Mouse (Mus musculus): ENCODE data around the gene Lingo4. TPM values are rescaled to one million over a fixed set of nuclear protein-coding genes. Genes with fewer than 3 reads are reported as not detected.

Lingo4 gene
- polyA plus RNA-seq, 1 experiment from 2014 or later, result 0.67 TPM

- WGBS, result 58% methylated on average over 2 of the region's 2 CpGs
Observed at GRCm38 (mm10) chr3:94369709-94370108, 28.6 kb upstream of the Lingo4 start.

DNA sequence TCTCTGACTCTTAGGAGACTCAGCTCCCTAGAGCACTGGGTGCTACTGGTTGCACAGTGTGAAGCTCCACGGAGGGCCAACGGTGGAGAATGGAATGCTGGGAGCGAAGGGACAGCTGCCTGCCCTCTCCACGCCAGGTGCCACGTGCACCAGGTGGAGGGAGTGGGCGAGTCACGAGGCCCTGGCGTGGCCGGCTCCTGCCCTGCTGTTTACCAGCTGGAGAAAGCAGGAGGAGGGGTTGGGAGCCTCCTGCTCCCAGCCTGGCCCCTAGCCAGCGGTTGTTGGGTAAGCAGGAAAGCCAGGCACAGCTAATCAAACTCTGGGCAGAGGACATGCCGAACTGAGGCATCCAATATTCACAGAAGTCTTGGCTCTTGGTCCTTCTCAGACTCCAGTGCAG is 26.7 kb upstream of the Lingo4 start:
- 6% methylated on average over 11 of the region's 11 CpGs for WGBS
- Histone ChIP-seq H3K27ac (replicated peaks; ENCODE audit: low read depth, low read length) (no peak overlapping the region), H3K36me3 (ENCODE audit: control insufficient read depth, insufficient read depth, low read length) (no peaks in the 10 kb centered on the region), H3K27me3 (ENCODE audit: control insufficient read depth, insufficient read depth, low read length) (peaks cover 3% of the 10 kb centered on the region; the same call in 1 of the 2 replicates), H3K4me2 (ENCODE audit: low read length) (peak overlapping the region; percentile 20), H3K4me1 (ENCODE audit: control insufficient read depth, insufficient read depth, low read length) (peaks cover 9% of the 10 kb centered on the region), H3K4me3 (replicated peaks; ENCODE audit: low read depth, low read length) (no peak overlapping the region), H3K9ac (replicated peaks; ENCODE audit: low read length) (no peak overlapping the region), H3K9me3 (ENCODE audit: control insufficient read depth, low read length) (no peaks in the 10 kb centered on the region)
- ATAC-seq (ENCODE audit: low FRiP score, low TSS enrichment), result peak; percentile 55
- DNase-seq, result peak; percentile 75

More at GRCm38 (mm10) chr3:94369709-94370108, 28.6 kb upstream of the Lingo4 start:
- Histone ChIP-seq H3K4me2 (ENCODE audit: low read length) (no peak overlapping the region), H3K27me3 (ENCODE audit: control insufficient read depth, insufficient read depth, low read length) (peaks cover 10% of the 10 kb centered on the region; the same call in 1 of the 2 replicates), H3K9ac (replicated peaks; ENCODE audit: low read length) (no peak overlapping the region), H3K4me1 (ENCODE audit: control insufficient read depth, insufficient read depth, low read length) (peaks cover 9% of the 10 kb centered on the region), H3K27ac (replicated peaks; ENCODE audit: low read depth, low read length) (no peak overlapping the region), H3K9me3 (ENCODE audit: control insufficient read depth, low read length) (no peaks in the 10 kb centered on the region), H3K36me3 (ENCODE audit: control insufficient read depth, insufficient read depth, low read length) (no peaks in the 10 kb centered on the region), H3K4me3 (replicated peaks; ENCODE audit: low read depth, low read length) (no peak overlapping the region)
- no peak for ATAC-seq (ENCODE audit: low FRiP score, low TSS enrichment)
- no peak for DNase-seq

GRCm38 (mm10) chr3:94372038-94372437 is 26.3 kb upstream of the Lingo4 start:
- H3K9ac ChIP-seq (replicated peaks; ENCODE audit: low read length), result no peak overlapping the region
- DNase-seq, result no peak
- ATAC-seq (ENCODE audit: low FRiP score, low TSS enrichment), result 0 out of 2 replicates have a peak, but pooled peaks have one; percentile 5
- H3K27me3 ChIP-seq (ENCODE audit: control insufficient read depth, insufficient read depth, low read length), result peaks cover 3% of the 10 kb centered on the region; the same call in 1 of the 2 replicates
- peaks cover 9% of the 10 kb centered on the region for H3K4me1 ChIP-seq (ENCODE audit: control insufficient read depth, insufficient read depth, low read length)
- H3K36me3 ChIP-seq (ENCODE audit: control insufficient read depth, insufficient read depth, low read length), result no peaks in the 10 kb centered on the region
- no peak overlapping the region for H3K4me3 ChIP-seq (replicated peaks; ENCODE audit: low read depth, low read length)
- H3K27ac ChIP-seq (replicated peaks; ENCODE audit: low read depth, low read length), result no peak overlapping the region
- H3K9me3 ChIP-seq (ENCODE audit: control insufficient read depth, low read length), result no peaks in the 10 kb centered on the region
- peak overlapping the region; percentile 20 for H3K4me2 ChIP-seq (ENCODE audit: low read length)
- 0% methylated on average over 3 of the region's 3 CpGs for WGBS

- WGBS, result 19% methylated on average over 5 of the region's 5 CpGs
- Histone ChIP-seq H3K4me1 (ENCODE audit: control insufficient read depth, insufficient read depth, low read length) (peaks cover 9% of the 10 kb centered on the region), H3K9me3 (ENCODE audit: control insufficient read depth, low read length) (no peaks in the 10 kb centered on the region), H3K36me3 (ENCODE audit: control insufficient read depth, insufficient read depth, low read length) (no peaks in the 10 kb centered on the region), H3K4me2 (ENCODE audit: low read length) (peak within 1 kb of the TSS; percentile 38), H3K27ac (replicated peaks; ENCODE audit: low read depth, low read length) (no peak within 1 kb of the TSS), H3K4me3 (replicated peaks; ENCODE audit: low read depth, low read length) (no peak within 1 kb of the TSS), H3K9ac (replicated peaks; ENCODE audit: low read length) (no peak within 1 kb of the TSS; the same call in 1 of the 2 replicates), H3K27me3 (ENCODE audit: control insufficient read depth, insufficient read depth, low read length) (peaks cover 3% of the 10 kb centered on the region; the same call in 1 of the 2 replicates)
- DNase-seq (no peak), ATAC-seq (ENCODE audit: low FRiP score, low TSS enrichment) (no peak; the same call in 1 of the 2 replicates)
Observed at GRCm38 (mm10) chr3:94372641-94373040, 25.7 kb upstream of the Lingo4 start, which contains the start of gene Rorc. Gene Rorc, plus strand, starts transcription at chr3:94372794.

DNA sequence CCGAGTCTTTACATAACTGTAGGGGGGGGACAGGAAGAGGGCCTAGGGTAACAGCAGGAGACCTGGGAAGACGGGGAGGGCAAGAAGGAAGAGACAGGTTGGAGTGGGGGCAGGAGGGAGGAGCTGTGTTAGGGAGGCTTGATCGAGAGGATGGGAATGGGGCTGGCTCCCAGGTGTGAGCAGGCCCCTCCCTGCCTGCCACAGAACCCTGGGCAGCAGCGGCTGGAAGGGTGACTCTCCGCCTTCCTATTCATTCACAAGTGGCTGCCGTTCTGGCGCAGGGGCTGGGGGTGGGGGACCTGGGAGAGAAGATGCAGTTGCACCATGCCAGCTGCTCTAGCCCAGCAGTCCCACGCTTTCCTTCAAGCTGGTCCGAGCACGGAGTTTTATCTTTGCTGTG is 25.2 kb upstream of the Lingo4 start:
- DNase-seq (peak; percentile 33), ATAC-seq (ENCODE audit: low FRiP score, low TSS enrichment) (0 out of 2 replicates have a peak, but pooled peaks have one; percentile 19)
- no peak overlapping the region for H3K27ac ChIP-seq (replicated peaks; ENCODE audit: low read depth, low read length)
- peaks cover 3% of the 10 kb centered on the region; the same call in 1 of the 2 replicates for H3K27me3 ChIP-seq (ENCODE audit: control insufficient read depth, insufficient read depth, low read length)
- H3K36me3 ChIP-seq (ENCODE audit: control insufficient read depth, insufficient read depth, low read length), result no peaks in the 10 kb centered on the region
- peak overlapping the region; percentile 38 for H3K4me2 ChIP-seq (ENCODE audit: low read length)
- H3K9ac ChIP-seq (replicated peaks; ENCODE audit: low read length), result no peak overlapping the region; the same call in 1 of the 2 replicates
- peaks cover 9% of the 10 kb centered on the region for H3K4me1 ChIP-seq (ENCODE audit: control insufficient read depth, insufficient read depth, low read length)
- no peaks in the 10 kb centered on the region for H3K9me3 ChIP-seq (ENCODE audit: control insufficient read depth, low read length)
- WGBS, result 4% methylated on average over 10 of the region's 10 CpGs
- H3K4me3 ChIP-seq (replicated peaks; ENCODE audit: low read depth, low read length), result no peak overlapping the region

DNA sequence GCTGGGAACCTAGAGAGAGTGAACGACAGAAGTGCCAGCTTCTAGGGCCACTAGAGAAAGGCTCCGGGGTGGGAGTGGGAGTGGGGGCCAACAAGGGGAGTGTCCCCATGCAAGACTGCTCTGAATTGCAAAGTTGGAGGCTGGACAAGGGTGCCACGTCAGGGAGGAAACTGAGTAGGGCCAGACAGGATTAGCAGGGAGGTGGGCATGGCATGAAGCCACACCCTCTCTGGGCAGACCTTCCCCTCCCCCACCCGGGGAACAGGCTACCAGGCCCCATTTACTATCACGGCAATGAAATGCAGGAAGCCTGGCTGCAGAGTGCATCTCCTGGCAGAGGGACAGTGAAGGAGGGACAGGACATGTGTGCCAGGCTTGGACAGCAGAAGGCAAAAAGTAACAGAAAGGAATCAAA is 24.7 kb upstream of the Lingo4 start:
- H3K4me1 ChIP-seq (ENCODE audit: control insufficient read depth, insufficient read depth, low read length), result peaks cover 9% of the 10 kb centered on the region
- H3K9ac ChIP-seq (replicated peaks; ENCODE audit: low read length), result no peak overlapping the region
- DNase-seq, result peak; percentile 59
- ATAC-seq (ENCODE audit: low FRiP score, low TSS enrichment), result peak; percentile 37; the same call in 1 of the 2 replicates
- no peaks in the 10 kb centered on the region for H3K36me3 ChIP-seq (ENCODE audit: control insufficient read depth, insufficient read depth, low read length)
- no peak overlapping the region for H3K4me3 ChIP-seq (replicated peaks; ENCODE audit: low read depth, low read length)
- H3K4me2 ChIP-seq (ENCODE audit: low read length), result peak overlapping the region; percentile 38
- H3K27me3 ChIP-seq (ENCODE audit: control insufficient read depth, insufficient read depth, low read length), result peaks cover 3% of the 10 kb centered on the region; the same call in 1 of the 2 replicates
- no peak overlapping the region for H3K27ac ChIP-seq (replicated peaks; ENCODE audit: low read depth, low read length)
- no peaks in the 10 kb centered on the region for H3K9me3 ChIP-seq (ENCODE audit: control insufficient read depth, low read length)
- 0% methylated on average over 5 of the region's 5 CpGs for whole genome bisulfite sequencing

GRCm38 (mm10) chr3:94374636-94375035 is 23.7 kb upstream of the Lingo4 start:
- DNase-seq, result no peak
- no peak overlapping the region for H3K27ac ChIP-seq (replicated peaks; ENCODE audit: low read depth, low read length)
- H3K9me3 ChIP-seq (ENCODE audit: control insufficient read depth, low read length), result no peaks in the 10 kb centered on the region
- no peak overlapping the region for H3K4me3 ChIP-seq (replicated peaks; ENCODE audit: low read depth, low read length)
- H3K9ac ChIP-seq (replicated peaks; ENCODE audit: low read length), result no peak overlapping the region
- no peaks in the 10 kb centered on the region for H3K36me3 ChIP-seq (ENCODE audit: control insufficient read depth, insufficient read depth, low read length)
- peaks cover 3% of the 10 kb centered on the region; the same call in 1 of the 2 replicates for H3K27me3 ChIP-seq (ENCODE audit: control insufficient read depth, insufficient read depth, low read length)
- ATAC-seq (ENCODE audit: low FRiP score, low TSS enrichment), result no peak
- peaks cover 9% of the 10 kb centered on the region for H3K4me1 ChIP-seq (ENCODE audit: control insufficient read depth, insufficient read depth, low read length)
- no peak overlapping the region for H3K4me2 ChIP-seq (ENCODE audit: low read length)

DNA sequence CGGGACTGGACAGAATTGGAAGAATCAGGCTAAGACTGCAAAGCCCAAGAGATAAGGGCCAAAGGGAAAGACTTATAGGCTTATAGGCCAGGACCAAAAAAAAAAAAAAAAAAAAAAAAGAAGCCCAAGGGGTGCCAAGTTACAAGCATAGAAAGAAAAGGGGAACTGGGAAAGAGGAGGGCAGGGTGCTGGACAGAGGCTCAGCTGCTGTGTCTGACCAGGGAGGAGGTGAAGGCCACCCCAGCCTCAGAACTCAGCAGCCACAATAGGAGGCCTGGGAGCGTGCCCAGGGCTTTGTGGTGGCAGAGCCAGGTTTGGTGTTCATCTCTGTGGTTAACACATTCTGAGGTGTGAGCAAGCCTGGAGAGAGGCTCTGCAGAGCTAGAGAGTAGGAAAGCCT is 23.2 kb upstream of the Lingo4 start:
- H3K9me3 ChIP-seq (ENCODE audit: control insufficient read depth, low read length), result no peaks in the 10 kb centered on the region
- H3K4me1 ChIP-seq (ENCODE audit: control insufficient read depth, insufficient read depth, low read length), result peaks cover 9% of the 10 kb centered on the region
- WGBS, result 83% methylated on average over 2 of the region's 2 CpGs
- H3K36me3 ChIP-seq (ENCODE audit: control insufficient read depth, insufficient read depth, low read length), result no peaks in the 10 kb centered on the region
- H3K27ac ChIP-seq (replicated peaks; ENCODE audit: low read depth, low read length), result no peak overlapping the region
- peaks cover 3% of the 10 kb centered on the region; the same call in 1 of the 2 replicates for H3K27me3 ChIP-seq (ENCODE audit: control insufficient read depth, insufficient read depth, low read length)
- no peak overlapping the region for H3K9ac ChIP-seq (replicated peaks; ENCODE audit: low read length)
- ATAC-seq (ENCODE audit: low FRiP score, low TSS enrichment) (no peak), DNase-seq (no peak)
- no peak overlapping the region for H3K4me2 ChIP-seq (ENCODE audit: low read length)
- no peak overlapping the region for H3K4me3 ChIP-seq (replicated peaks; ENCODE audit: low read depth, low read length)

DNA sequence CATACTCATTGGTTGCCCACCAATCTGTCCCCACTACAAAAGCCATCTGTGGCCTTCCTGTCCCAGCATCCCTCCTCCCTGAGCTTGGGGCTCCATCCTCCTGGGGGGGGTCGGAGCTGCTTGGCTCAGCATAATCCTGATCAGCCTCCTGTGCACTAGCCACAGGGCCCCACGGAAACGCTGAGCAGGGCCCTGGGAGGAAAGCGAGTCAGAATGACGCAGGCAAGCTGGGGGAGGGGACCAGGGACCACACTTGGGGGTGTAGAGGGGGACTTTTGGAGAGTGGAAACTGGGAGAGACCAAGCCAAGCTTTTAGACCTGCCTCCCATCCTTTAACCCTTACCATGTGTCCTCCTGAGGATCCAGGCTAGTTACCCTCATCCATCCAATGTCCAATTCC is 22.5 kb upstream of the Lingo4 start:
- WGBS, result 47% methylated on average over 5 of the region's 5 CpGs
- Histone ChIP-seq H3K4me1 (ENCODE audit: control insufficient read depth, insufficient read depth, low read length) (peaks cover 9% of the 10 kb centered on the region), H3K9me3 (ENCODE audit: control insufficient read depth, low read length) (no peaks in the 10 kb centered on the region), H3K36me3 (ENCODE audit: control insufficient read depth, insufficient read depth, low read length) (no peaks in the 10 kb centered on the region), H3K27me3 (ENCODE audit: control insufficient read depth, insufficient read depth, low read length) (peaks cover 3% of the 10 kb centered on the region; the same call in 1 of the 2 replicates), H3K4me2 (ENCODE audit: low read length) (no peak overlapping the region), H3K4me3 (replicated peaks; ENCODE audit: low read depth, low read length) (no peak overlapping the region), H3K27ac (replicated peaks; ENCODE audit: low read depth, low read length) (no peak overlapping the region), H3K9ac (replicated peaks; ENCODE audit: low read length) (no peak overlapping the region)
- ATAC-seq (ENCODE audit: low FRiP score, low TSS enrichment), result no peak
- no peak for DNase-seq

All from midbrain, embryonic 14.5 days (tissue).